Comparison of ENCODE assay signal across 16 mouse cellular contexts in genomic region chr2:157500364-157500763, GRCm38 (mm10). TPM values are rescaled to one million over a fixed set of nuclear protein-coding genes. Genes with fewer than 3 reads are reported as not detected.
DNase-seq lines count a peak whose midpoint lies in the region; ATAC-seq and TF ChIP-seq lines count a peak whose summit lies in the region.
"Had no signal": no experiment of that assay in that cellular context is flagged by ENCODE, and none has a peak within 500 bp of the region (broad histone marks: within the 10 kb centered on the region; RNA-seq: fewer than 3 reads in every experiment).

No protein-coding gene starts in this region.

- no peak for TF ChIP-seq POLR2A in CH12.LX (IDR thresholded peaks at IDR 0.05; ENCODE audit: low read depth, low read length)
- no peak for TF ChIP-seq POLR2A in heart, adult 2 months (IDR thresholded peaks at IDR 0.05; ENCODE audit: insufficient read depth, low read depth, low read length)

- no peak overlapping the region for H3K9ac ChIP-seq in hindbrain, embryonic 16.5 days (ENCODE audit: low read depth, low read length)
- no peak overlapping the region for H3K9ac ChIP-seq in CH12.LX (ENCODE audit: insufficient read depth, low read depth)
- no peak overlapping the region for H3K9ac ChIP-seq in heart, adult 2 months (ENCODE audit: low read depth, low read length)
- H3K9ac ChIP-seq: forebrain, embryonic 15.5 days had no signal

- TF ChIP-seq RAD21 in CH12.LX (IDR thresholded peaks at IDR 0.05; ENCODE audit: low read depth, low read length) = no peak

- in situ Hi-C loops in CH12.LX (cut with MboI; ENCODE audit: low pct_ligation_motif_present, low pct_unique_long_range_greater_than_20kb, low sequenced_read_pairs) = no loop called here

- ATAC-seq in hindbrain, embryonic 16.5 days = no peak
- ATAC-seq in hematopoietic stem cell, adult 5-6 weeks (replicated peaks in 1 of 2; ENCODE audit: insufficient read depth in 1 of 2, low FRiP score in 2 of 2, low TSS enrichment in 1 of 2, low read depth in 1 of 2, poor library complexity in 2 of 2, severe bottlenecking in 2 of 2) = peak; percentile 79 to 88
- ATAC-seq: activated CD4-positive, CD25-positive, alpha-beta regulatory T cell, adult 4 months; forebrain, embryonic 15.5 days had no signal

- TF ChIP-seq EP300 in CH12.LX (IDR thresholded peaks at IDR 0.05; ENCODE audit: low read length) = no peak
- TF ChIP-seq EP300 in heart, adult 2 months (IDR thresholded peaks at IDR 0.05; ENCODE audit: insufficient read depth, low read depth, low read length) = no peak

- no peak for DNase-seq in hindbrain, embryonic 10.5 days (ENCODE audit: low spot score)
- DNase-seq in CH12.LX (ENCODE audit: extremely low read depth) = peak; percentile 20
- DNase-seq in natural killer cell, adult 2 months (ENCODE audit: low spot score in 2 of 2) = peak; percentile 31 to 35
- DNase-seq in thymus, postnatal 10 days (ENCODE audit: low spot score in 2 of 2) = no peak
- DNase-seq in heart, adult 2 months = no peak
- no peak for DNase-seq in c-Kit-positive CD71-positive TER-119-positive erythroid progenitor cells, embryonic 14.5 days (ENCODE audit: low spot score)
- DNase-seq: cerebellum, postnatal 10 days; heart, postnatal 14 days; kidney, adult 8-10 months had no signal

- no peaks in the 10 kb centered on the region for H3K9me3 ChIP-seq in hindbrain, embryonic 10.5 days
- no peaks in the 10 kb centered on the region for H3K9me3 ChIP-seq in hindbrain, embryonic 16.5 days (ENCODE audit: control insufficient read depth, low read length)
- no peaks in the 10 kb centered on the region for H3K9me3 ChIP-seq in CH12.LX (replicated peaks; ENCODE audit: low read length)
- H3K9me3 ChIP-seq: forebrain, embryonic 15.5 days had no signal

- H3K79me2 ChIP-seq in CH12.LX (replicated peaks; ENCODE audit: control insufficient read depth, extremely low read depth, insufficient read depth, poor library complexity, severe bottlenecking) = no peaks in the 10 kb centered on the region
- no peaks in the 10 kb centered on the region for H3K79me2 ChIP-seq in heart, adult 2 months (replicated peaks; ENCODE audit: control insufficient read depth, insufficient read depth, low read length)

- no peak overlapping the region for H3K4me3 ChIP-seq in hindbrain, embryonic 10.5 days
- no peak overlapping the region for H3K4me3 ChIP-seq in hindbrain, embryonic 16.5 days (ENCODE audit: low read length)
- no peak overlapping the region for H3K4me3 ChIP-seq in CH12.LX (replicated peaks in 1 of 3; ENCODE audit: low read depth in 2 of 3, low read length in 2 of 3, poor library complexity in 1 of 3)
- H3K4me3 ChIP-seq in heart, adult 2 months = no peak overlapping the region
- H3K4me3 ChIP-seq: forebrain, embryonic 15.5 days; myocyte had no signal

- no peak overlapping the region for H3K4me2 ChIP-seq in hindbrain, embryonic 16.5 days (ENCODE audit: low read length)
- H3K4me2 ChIP-seq in CH12.LX (ENCODE audit: insufficient read depth, low read depth, poor library complexity, severe bottlenecking) = no peak overlapping the region
- H3K4me2 ChIP-seq: forebrain, embryonic 15.5 days; midbrain, embryonic 11.5 days had no signal

- H3K27ac ChIP-seq in hindbrain, embryonic 10.5 days = peak overlapping the region; percentile 29; the same call in 1 of the 2 replicates
- no peak overlapping the region for H3K27ac ChIP-seq in hindbrain, embryonic 16.5 days (ENCODE audit: low read depth, low read length)
- no peak overlapping the region for H3K27ac ChIP-seq in CH12.LX (ENCODE audit: insufficient read depth, low read depth)
- no peak overlapping the region for H3K27ac ChIP-seq in heart, adult 2 months
- H3K27ac ChIP-seq: forebrain, embryonic 15.5 days; stomach, postnatal 0 days had no signal

- 84% methylated on average over 2 of the region's 2 CpGs for WGBS in hindbrain, embryonic 10.5 days
- WGBS in hindbrain, embryonic 16.5 days = 81% methylated on average over 2 of the region's 2 CpGs
- WGBS in heart, adult 2 months = 58% methylated on average over 2 of the region's 2 CpGs

- intact Hi-C loops in heart, adult 2 months (cut with DNase I) = no loop called here

- dilution Hi-C loops in CH12.LX (cut with MboI; ENCODE audit: extremely low pct_ligation_motif_present, extremely low pct_unique_long_range_greater_than_20kb, low sequenced_read_pairs) = no loop called here

- peaks cover 55% of the 10 kb centered on the region for H3K4me1 ChIP-seq in hindbrain, embryonic 10.5 days (replicated peaks)
- peaks cover 8% of the 10 kb centered on the region for H3K4me1 ChIP-seq in hindbrain, embryonic 16.5 days (ENCODE audit: control insufficient read depth, insufficient read depth, low read depth, low read length)
- 0 out of 4 replicates have a peak, but pooled peaks cover 0 to 3% of the 10 kb centered on the region in 2 experiments for H3K4me1 ChIP-seq in CH12.LX (ENCODE audit: control insufficient read depth in 1 of 2, insufficient read depth in 2 of 2)
- H3K4me1 ChIP-seq in heart, adult 2 months (ENCODE audit: control insufficient read depth, insufficient read depth, low read length) = no peaks in the 10 kb centered on the region

- H3K36me3 ChIP-seq in hindbrain, embryonic 10.5 days = no peaks in the 10 kb centered on the region
- no peaks in the 10 kb centered on the region for H3K36me3 ChIP-seq in hindbrain, embryonic 16.5 days (ENCODE audit: control insufficient read depth, insufficient read depth, low read length)
- no peaks in the 10 kb centered on the region for H3K36me3 ChIP-seq in CH12.LX (replicated peaks in 1 of 2; ENCODE audit: control insufficient read depth in 1 of 2, insufficient read depth in 1 of 2, low read length in 1 of 2)
- H3K36me3 ChIP-seq in heart, adult 2 months (ENCODE audit: control insufficient read depth, insufficient read depth, low read length) = no peaks in the 10 kb centered on the region
- H3K36me3 ChIP-seq: forebrain, embryonic 15.5 days had no signal

- H3K27me3 ChIP-seq in hindbrain, embryonic 10.5 days (ENCODE audit: insufficient read depth, poor library complexity, severe bottlenecking) = peaks cover 30% of the 10 kb centered on the region
- H3K27me3 ChIP-seq in hindbrain, embryonic 16.5 days (replicated peaks; ENCODE audit: control insufficient read depth, insufficient read depth, low read length) = no peaks in the 10 kb centered on the region
- peaks cover 93% of the 10 kb centered on the region for H3K27me3 ChIP-seq in CH12.LX (replicated peaks)
- H3K27me3 ChIP-seq in heart, adult 2 months (ENCODE audit: control insufficient read depth, insufficient read depth, low read length) = no peaks in the 10 kb centered on the region
- H3K27me3 ChIP-seq: forebrain, embryonic 15.5 days had no signal

- no peak for TF ChIP-seq CTCF in CH12.LX (conservative IDR thresholded peaks at IDR 0.05 in 1 of 2, IDR thresholded peaks at IDR 0.05 in 1 of 2; ENCODE audit: low read depth in 2 of 2, low read length in 2 of 2)
- no peak for TF ChIP-seq CTCF in heart, adult 2 months (IDR thresholded peaks at IDR 0.05)

TF ChIP-seq in CH12.LX, 34 proteins besides CTCF, POLR2A, EP300 and RAD21:
- TF ChIP-seq MAZ (IDR thresholded peaks at IDR 0.05; ENCODE audit: low read depth, low read length) (no peak), MAX (IDR thresholded peaks at IDR 0.05; ENCODE audit: low read length) (no peak), HCFC1 (IDR thresholded peaks at IDR 0.05; ENCODE audit: low read depth, low read length) (no peak), ZNF384 (IDR thresholded peaks at IDR 0.05; ENCODE audit: low read depth, low read length) (no peak), NRF1 (IDR thresholded peaks at IDR 0.05; ENCODE audit: low read depth, low read length) (no peak), JUN (IDR thresholded peaks at IDR 0.05; ENCODE audit: insufficient read depth, low read depth, low read length) (no peak)

RNA-seq across cellular contexts. Expression of gene Nnat, which starts 59.5 kb away (rescaled TPM):
- polyA plus RNA-seq in hindbrain, embryonic 10.5 days (2016; fragmentation: Nextera tagmentation; extraction: Ambion mirVana) = 1,503 and 2,739 TPM in 2 replicates
- polyA plus RNA-seq in hindbrain, embryonic 16.5 days (2015; fragmentation: Nextera tagmentation; extraction: Ambion mirVana) = 6,388 and 6,390 TPM in 2 replicates
- total RNA-seq in CH12.LX (2012; rRNA removed) (0.38 and 0.76 TPM in 2 replicates), CH12.LX (2014; rRNA removed) (not detected in 2 replicates)
- 0.19 and 0.84 TPM in 2 replicates for polyA plus RNA-seq in CH12.LX (2012; ENCODE audit: insufficient read length, low read depth)
- total RNA-seq in hematopoietic stem cell, adult 5-6 weeks (2017) = 0.31 TPM in 1 of 2 replicates, not detected in the other
- total RNA-seq in heart, adult 2 months (2021) = under 1 TPM; 0.29 to 0.39 TPM
- polyA plus RNA-seq in heart, adult 2 months (2012; rRNA removed) = 6.0 TPM in 2 replicates

Comparison
In these comparisons a context has a peak if more than half of its experiments do, and no peak if none do; other contexts are left out.
1. DNase-seq: peak in CH12.LX (single experiment) and natural killer cell, adult 2 months (2 of 2); none in hindbrain, embryonic 10.5 days (single experiment), thymus, postnatal 10 days (0 of 2), heart, adult 2 months (0 of 2) and c-Kit-positive CD71-positive TER-119-positive erythroid progenitor cells, embryonic 14.5 days (single experiment).
2. RNA of gene Nnat, which starts 59.5 kb away (polyA plus RNA-seq): 6,388 to 6,390 TPM in hindbrain, embryonic 16.5 days and 1,503 to 2,739 TPM in hindbrain, embryonic 10.5 days; 6.0 TPM in heart, adult 2 months and 0.19 to 0.84 TPM in CH12.LX; every median in the first group is over 100 times any median in the second.